26 mouse cellular contexts compared by ENCODE assay signal in genomic region chr12:99079873-99080272, GRCm38 (mm10).
A peak's percentile ranks its signal among the peaks of the same experiment; 100 is the strongest.
DNase-seq lines count a peak whose midpoint lies in the region; TF ChIP-seq lines count a peak whose summit lies in the region.
"Had no signal": no experiment of that assay in that cellular context is flagged by ENCODE, and none has a peak within 500 bp of the region (broad histone marks: within the 10 kb centered on the region; RNA-seq: fewer than 3 reads in every experiment).

No protein-coding gene starts in this region.

- no peak for TF ChIP-seq POLR2A in liver, adult 2 months (IDR thresholded peaks at IDR 0.05; ENCODE audit: extremely low read depth, insufficient read depth, low read length)

- no peaks in the 10 kb centered on the region for H3K36me3 ChIP-seq in liver, adult 2 months (ENCODE audit: control insufficient read depth, insufficient read depth, low read length)
- H3K36me3 ChIP-seq: heart, embryonic 13.5 days; hindbrain, embryonic 10.5 days; hindbrain, embryonic 15.5 days; kidney, embryonic 15.5 days; limb, embryonic 13.5 days; liver, embryonic 13.5 days had no signal

- H3K4me1 ChIP-seq in liver, adult 2 months (ENCODE audit: control insufficient read depth, insufficient read depth, low read length): no peaks in the 10 kb centered on the region
- H3K4me1 ChIP-seq in brown adipose tissue, adult 24 weeks (ENCODE audit: control insufficient read depth, insufficient read depth, insufficient read length, low read length): peaks cover 11% of the 10 kb centered on the region
- H3K4me1 ChIP-seq: heart, embryonic 13.5 days; liver, embryonic 13.5 days had no signal

- H3K4me3 ChIP-seq in liver, adult 2 months (ENCODE audit: insufficient read depth, low read depth, low read length): no peak overlapping the region
- no peak overlapping the region for H3K4me3 ChIP-seq in brown adipose tissue, adult 24 weeks (ENCODE audit: insufficient read depth, low read depth, low read length)
- H3K4me3 ChIP-seq: gastrocnemius, adult 2 months; heart, embryonic 13.5 days; hindbrain, embryonic 10.5 days; hindbrain, embryonic 15.5 days; kidney, embryonic 15.5 days; layer of hippocampus, adult 2 months; limb, embryonic 13.5 days; liver, embryonic 13.5 days had no signal

- no peak for TF ChIP-seq CTCF in liver, adult 2 months (IDR thresholded peaks at IDR 0.05; ENCODE audit: low read depth, low read length)

- H3K9ac ChIP-seq in liver, adult 2 months (ENCODE audit: low read depth, low read length): no peak overlapping the region
- H3K9ac ChIP-seq: heart, embryonic 13.5 days; hindbrain, embryonic 15.5 days; kidney, embryonic 15.5 days; limb, embryonic 13.5 days; liver, embryonic 13.5 days had no signal

- WGBS in liver, adult 2 months: 18% methylated on average over 1 of the region's 1 CpGs

- H3K27me3 ChIP-seq in liver, adult 2 months (ENCODE audit: control insufficient read depth, insufficient read depth, low read length): peaks cover 2% of the 10 kb centered on the region; the same call in 1 of the 2 replicates
- H3K27me3 ChIP-seq: hindbrain, embryonic 15.5 days had no signal

- H3K79me2 ChIP-seq in liver, adult 2 months (ENCODE audit: control insufficient read depth, insufficient read depth, low read length): no peaks in the 10 kb centered on the region

- DNase-seq in liver, adult 2 months (ENCODE audit: extremely low read depth, low read depth, low spot score): peak; percentile 54
- DNase-seq in liver: no peak
- DNase-seq in lung, postnatal 14 days: peak; percentile 4
- DNase-seq in kidney, postnatal 10 days: no peak
- DNase-seq in frontal cortex, postnatal 25 days (ENCODE audit: low spot score in 2 of 2): no peak
- DNase-seq in retina, postnatal 1 day: no peak
- DNase-seq: B cell, adult 2 months; cerebellum, adult 9-10 months; cerebellum, postnatal 36 days; gastrocnemius, adult 2 months; gastrocnemius, postnatal 36 days; heart, postnatal 10 days; kidney, adult 18-20 months; kidney, postnatal 36 days; liver, embryonic 13.5 days; right cerebral cortex, adult 18-20 months; right cerebral cortex, postnatal 4 days; thymus, adult 2 months; thymus, postnatal 36 days had no signal

- no peak overlapping the region for H3K27ac ChIP-seq in liver, adult 2 months (replicated peaks; ENCODE audit: insufficient read depth, low read depth, low read length)
- H3K27ac ChIP-seq in brown adipose tissue, adult 24 weeks (replicated peaks; ENCODE audit: low read depth, low read length): 0 out of 2 replicates have a peak overlapping the region, but pooled peaks have one; percentile 22
- H3K27ac ChIP-seq: gastrocnemius, adult 2 months; heart, embryonic 13.5 days; hindbrain, embryonic 10.5 days; hindbrain, embryonic 15.5 days; kidney, embryonic 15.5 days; layer of hippocampus, adult 2 months; limb, embryonic 13.5 days; liver, embryonic 13.5 days had no signal

Comparison
In these comparisons a context has a peak if more than half of its experiments do, and no peak if none do; other contexts are left out.
1. DNase-seq: peak in liver, adult 2 months (single experiment) and lung, postnatal 14 days (single experiment); none in liver (single experiment), kidney, postnatal 10 days (single experiment), frontal cortex, postnatal 25 days (0 of 2) and retina, postnatal 1 day (single experiment).